10 mouse cellular contexts compared by ENCODE assay signal in genomic region chr5:107200853-107201341, GRCm38 (mm10).
DNase-seq lines count a peak whose midpoint lies in the region; ATAC-seq and TF ChIP-seq lines count a peak whose summit lies in the region.
"Had no signal": no experiment of that assay in that cellular context is flagged by ENCODE, and none has a peak within 500 bp of the region (broad histone marks: within the 10 kb centered on the region; RNA-seq: fewer than 3 reads in every experiment).

No protein-coding gene starts in this region.

- H3K4me2 ChIP-seq in heart, embryonic 12.5 days = no peak overlapping the region
- no peak overlapping the region for H3K4me2 ChIP-seq in neural tube, embryonic 15.5 days
- H3K4me2 ChIP-seq: hindbrain, embryonic 15.5 days had no signal

- H3K4me3 ChIP-seq in spleen, adult 2 months (ENCODE audit: extremely low read depth, insufficient read depth, insufficient read length) = no peak overlapping the region
- no peak overlapping the region for H3K4me3 ChIP-seq in heart, embryonic 12.5 days
- no peak overlapping the region for H3K4me3 ChIP-seq in neural tube, embryonic 15.5 days (replicated peaks)
- no peak overlapping the region for H3K4me3 ChIP-seq in left cerebral cortex, adult 2 months
- H3K4me3 ChIP-seq: hindbrain, embryonic 15.5 days had no signal

- H3K9ac ChIP-seq in heart, embryonic 12.5 days = no peak overlapping the region
- no peak overlapping the region for H3K9ac ChIP-seq in neural tube, embryonic 15.5 days (replicated peaks)
- H3K9ac ChIP-seq: hindbrain, embryonic 15.5 days had no signal

- TF ChIP-seq CTCF in spleen, adult 2 months (IDR thresholded peaks at IDR 0.05; ENCODE audit: extremely low read depth, insufficient read depth, insufficient read length, insufficient replicate concordance) = no peak
- TF ChIP-seq CTCF in left cerebral cortex, adult 2 months (IDR thresholded peaks at IDR 0.05) = no peak

- peak overlapping the region; percentile 32; the same call in 1 of the 2 replicates for H3K27ac ChIP-seq in spleen, adult 2 months (ENCODE audit: insufficient read depth, low read length)
- H3K27ac ChIP-seq in heart, embryonic 12.5 days (ENCODE audit: poor library complexity, severe bottlenecking) = 0 out of 2 replicates have a peak overlapping the region, but pooled peaks have one; percentile 0
- peak overlapping the region; percentile 48; the same call in 1 of the 2 replicates for H3K27ac ChIP-seq in neural tube, embryonic 15.5 days (replicated peaks)
- H3K27ac ChIP-seq in left cerebral cortex, adult 2 months = no peak overlapping the region; the same call in 1 of the 2 replicates
- H3K27ac ChIP-seq: hindbrain, embryonic 15.5 days had no signal

- no peaks in the 10 kb centered on the region for H3K9me3 ChIP-seq in heart, embryonic 12.5 days (replicated peaks)
- H3K9me3 ChIP-seq in neural tube, embryonic 15.5 days (replicated peaks) = no peaks in the 10 kb centered on the region
- H3K9me3 ChIP-seq: hindbrain, embryonic 15.5 days had no signal

- no peaks in the 10 kb centered on the region; the same call in 1 of the 2 replicates for H3K4me1 ChIP-seq in spleen, adult 2 months (ENCODE audit: control insufficient read depth, insufficient read depth, insufficient read length)
- peaks cover 34% of the 10 kb centered on the region for H3K4me1 ChIP-seq in heart, embryonic 12.5 days (replicated peaks)
- H3K4me1 ChIP-seq in neural tube, embryonic 15.5 days = peaks cover 11% of the 10 kb centered on the region

- no peaks in the 10 kb centered on the region for H3K36me3 ChIP-seq in spleen, adult 2 months (ENCODE audit: control insufficient read depth, insufficient read depth, low read length)
- peaks cover 1% of the 10 kb centered on the region; the same call in 1 of the 2 replicates for H3K36me3 ChIP-seq in heart, embryonic 12.5 days
- H3K36me3 ChIP-seq in neural tube, embryonic 15.5 days = no peaks in the 10 kb centered on the region
- H3K36me3 ChIP-seq: hindbrain, embryonic 15.5 days had no signal

- intact Hi-C loops in left cerebral cortex, postnatal 14 days (cut with DNase I) = no loop called here
- intact Hi-C loops in left cerebral cortex, adult 2 months (cut with DNase I) = no loop called here

- no peak for ATAC-seq in heart, embryonic 12.5 days (ENCODE audit: insufficient number of reproducible peaks, low FRiP score)
- no peak for ATAC-seq in neural tube, embryonic 15.5 days (ENCODE audit: low FRiP score)
- ATAC-seq in erythroblast, adult 5-6 weeks (replicated peaks; ENCODE audit: low FRiP score, poor library complexity, severe bottlenecking) = no peak
- ATAC-seq: Patski had no signal

- no peaks in the 10 kb centered on the region for H3K27me3 ChIP-seq in spleen, adult 2 months (ENCODE audit: control insufficient read depth, insufficient read depth, low read length)
- no peaks in the 10 kb centered on the region for H3K27me3 ChIP-seq in heart, embryonic 12.5 days (replicated peaks)
- H3K27me3 ChIP-seq in neural tube, embryonic 15.5 days (replicated peaks) = no peaks in the 10 kb centered on the region
- H3K27me3 ChIP-seq: hindbrain, embryonic 15.5 days; Patski had no signal

- DNase-seq in spleen, adult 2 months (ENCODE audit: low read depth in 1 of 2, low spot score in 2 of 2) = no peak
- no peak for DNase-seq in spleen, postnatal 4 days (ENCODE audit: low spot score in 2 of 2)
- DNase-seq in kidney, postnatal 25 days = peak; percentile 46 to 75
- no peak for DNase-seq in left cerebral cortex, postnatal 14 days (ENCODE audit: low spot score in 2 of 2)
- no peak for DNase-seq in left cerebral cortex, adult 2 months (ENCODE audit: extremely low spot score in 1 of 2, low spot score in 2 of 2)

- WGBS in spleen, adult 2 months = 60% methylated on average over 12 of the region's 12 CpGs
- WGBS in heart, embryonic 12.5 days = 60% methylated on average over 12 of the region's 12 CpGs
- WGBS in neural tube, embryonic 15.5 days = 70% methylated on average over 12 of the region's 12 CpGs

- no peak for TF ChIP-seq POLR2A in spleen, adult 2 months (IDR thresholded peaks at IDR 0.05; ENCODE audit: low read depth, low read length)

Comparison
In these comparisons a context has a peak if more than half of its experiments do, and no peak if none do; other contexts are left out.
1. DNase-seq: peak in kidney, postnatal 25 days (2 of 2); none in spleen, adult 2 months (0 of 2), spleen, postnatal 4 days (0 of 2), left cerebral cortex, postnatal 14 days (0 of 2) and left cerebral cortex, adult 2 months (0 of 2).